Mouse (Mus musculus) heart, embryonic 15.5 days (tissue): ENCODE results near the gene Heatr4. TPM values are rescaled to one million over a fixed set of nuclear protein-coding genes. Genes with fewer than 3 reads are reported as not detected.
"Not testable (repeated sequence)": the region's sequence is repeated elsewhere in the genome, so short reads cannot be mapped to it uniquely, and the experiment has no call there.

Experiments used
- ATAC-seq: fragments of 200-750 bp; cut with Nextera tagmentation; replicated peaks from 2 replicates; pipeline ENCODE4 v1.8.0; 2017; ENCODE audit warnings: low read depth, moderate TSS enrichment; ENCODE audit not compliant: insufficient number of reproducible peaks, insufficient read depth, low FRiP score
- H3K27ac ChIP-seq: fragments of 300-500 bp; sonication (generic); 2 replicates; pipeline ENCODE4 v1.5.1; 2015; ENCODE audit warnings: mild to moderate bottlenecking, inconsistent platforms
- H3K27me3 ChIP-seq: fragments of 300-500 bp; sonication (generic); 2 replicates; pipeline ENCODE4 v1.6.1; 2015; ENCODE audit warnings: inconsistent platforms
- H3K36me3 ChIP-seq: fragments of 300-500 bp; sonication (generic); 2 replicates; pipeline ENCODE4 v1.6.1; 2015; ENCODE audit warnings: mild to moderate bottlenecking, inconsistent platforms
- H3K4me1 ChIP-seq: fragments of 300-500 bp; sonication (generic); replicated peaks from 2 replicates; pipeline ENCODE4 v1.6.1; 2015; ENCODE audit warnings: inconsistent platforms
- H3K4me2 ChIP-seq: fragments of 300-500 bp; sonication (generic); 2 replicates; pipeline ENCODE4 v1.6.1; 2015; ENCODE audit warnings: inconsistent platforms, mild to moderate bottlenecking, moderate library complexity
- H3K4me3 ChIP-seq: fragments of 300-500 bp; sonication (generic); 2 replicates; pipeline ENCODE4 v1.5.1; 2015; ENCODE audit warnings: mild to moderate bottlenecking, inconsistent platforms
- H3K9ac ChIP-seq: fragments of 300-500 bp; sonication (generic); 2 replicates; pipeline ENCODE4 v1.6.1; 2015; ENCODE audit warnings: mild to moderate bottlenecking, inconsistent platforms
- H3K9me3 ChIP-seq: fragments of 300-500 bp; sonication (generic); replicated peaks from 2 replicates; pipeline ENCODE4 v1.6.1; 2016; ENCODE audit warnings: inconsistent platforms
- WGBS: fragments of 180-500 bp; shearing (Covaris S2); methylation state at CpG from one replicate; pipeline ENCODE4 v1.1.7; 2015; ENCODE audit warnings: mixed read lengths; 5-methylcytosine and 5-hydroxymethylcytosine counted together
- polyA plus RNA-seq: library from polyadenylated mRNA; unstranded; fragments of >200 nt; fragmentation: Nextera tagmentation; extraction: Ambion mirVana; gene quantifications from 2 replicates; pipeline ENCODE4 v1.2.1, GENCODE M21; 2015

The Heatr4 gene
- polyA plus RNA-seq = not detected in 2 replicates

DNA sequence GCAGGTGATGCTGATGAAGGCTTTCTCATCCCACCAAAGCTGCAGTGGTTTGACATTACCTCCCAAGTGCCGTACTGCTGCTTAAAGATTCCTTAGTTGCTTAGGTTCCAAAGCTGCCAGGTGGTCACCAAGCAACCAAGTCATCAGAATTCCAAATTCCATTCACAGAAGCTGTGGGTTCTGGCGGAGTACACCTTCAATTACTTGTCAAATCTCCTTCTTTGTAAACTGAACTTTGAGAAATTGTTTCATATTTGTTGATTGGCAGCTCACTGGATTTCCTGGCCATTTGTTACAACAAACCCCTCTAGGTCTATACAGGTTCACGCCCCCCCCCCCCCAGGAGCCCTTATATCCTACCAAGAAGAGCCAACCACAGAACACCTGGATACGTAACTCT lies at the start of gene Heatr4:
Gene Heatr4 (minus strand): TSS at position 101 of the 400 bp plus-strand sequence.
- 81% methylated on average over 4 of the region's 4 CpGs for WGBS
- H3K27me3 ChIP-seq = no peaks in the 10 kb centered on the region
- H3K27ac ChIP-seq = no peak within 1 kb of the TSS
- ATAC-seq = no peak
- 0 out of 2 replicates have a peak, but pooled peaks cover 3% of the 10 kb centered on the region for H3K36me3 ChIP-seq
- no peak within 1 kb of the TSS for H3K9ac ChIP-seq
- H3K9me3 ChIP-seq = no peaks in the 10 kb centered on the region
- H3K4me2 ChIP-seq = no peak within 1 kb of the TSS
- H3K4me1 ChIP-seq = peaks cover 19% of the 10 kb centered on the region
- H3K4me3 ChIP-seq = no peak within 1 kb of the TSS

DNA sequence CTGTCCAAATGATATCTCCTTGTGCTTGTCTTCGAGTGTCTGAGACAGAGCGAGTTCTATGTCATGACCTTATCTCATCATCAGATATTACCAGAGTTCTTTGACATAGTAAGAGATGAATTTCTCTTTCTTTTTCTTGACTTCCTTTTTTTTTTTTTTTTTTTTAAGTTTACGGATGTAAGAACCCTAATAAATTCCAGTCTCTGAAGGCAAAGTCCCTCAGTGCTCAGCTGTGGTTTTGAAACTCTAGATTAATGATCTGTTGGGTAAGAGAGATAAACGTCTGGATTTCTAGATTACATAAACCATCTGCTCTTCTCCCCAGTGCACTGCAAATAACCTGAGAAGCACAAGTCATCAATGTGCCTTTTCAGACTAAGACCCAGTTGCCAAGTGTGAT lies 49.5 kb upstream of the Heatr4 start:
- Histone ChIP-seq H3K4me3 (no peak overlapping the region), H3K9ac (no peak overlapping the region), H3K4me2 (no peak overlapping the region), H3K9me3 (no peaks in the 10 kb centered on the region), H3K4me1 (peaks cover 7% of the 10 kb centered on the region; the same call in 1 of the 2 replicates), H3K27ac (no peak overlapping the region), H3K36me3 (no peaks in the 10 kb centered on the region), H3K27me3 (no peaks in the 10 kb centered on the region)
- WGBS = 41% methylated on average over 4 of the region's 4 CpGs
- ATAC-seq = no peak

- not testable (repeated sequence) for H3K36me3 ChIP-seq, H3K9me3 ChIP-seq, H3K27ac ChIP-seq, H3K4me2 ChIP-seq, H3K4me1 ChIP-seq, ATAC-seq, H3K27me3 ChIP-seq, H3K9ac ChIP-seq, H3K4me3 ChIP-seq
- WGBS = 69% methylated on average over 2 of the region's 2 CpGs
Observed at GRCm38 (mm10) chr12:84033302-84033701, 48.6 kb upstream of the Heatr4 start.

GRCm38 (mm10) chr12:84032854-84033253 lies 48.2 kb upstream of the Heatr4 start:
- no peak overlapping the region for H3K4me3 ChIP-seq
- no peak overlapping the region for H3K4me2 ChIP-seq
- H3K4me1 ChIP-seq = peaks cover 5% of the 10 kb centered on the region; the same call in 1 of the 2 replicates
- WGBS = 83% methylated on average over 4 of the region's 4 CpGs
- no peak overlapping the region for H3K9ac ChIP-seq
- H3K27ac ChIP-seq = no peak overlapping the region
- no peaks in the 10 kb centered on the region for H3K27me3 ChIP-seq
- no peak for ATAC-seq
- no peaks in the 10 kb centered on the region for H3K9me3 ChIP-seq
- no peaks in the 10 kb centered on the region for H3K36me3 ChIP-seq

- Histone ChIP-seq H3K4me1 (peaks cover 5% of the 10 kb centered on the region; the same call in 1 of the 2 replicates), H3K36me3 (no peaks in the 10 kb centered on the region), H3K27ac (0 out of 2 replicates have a peak overlapping the region, but pooled peaks have one; percentile 25), H3K4me2 (no peak overlapping the region), H3K27me3 (no peaks in the 10 kb centered on the region), H3K9ac (no peak overlapping the region), H3K9me3 (no peaks in the 10 kb centered on the region), H3K4me3 (no peak overlapping the region)
- ATAC-seq = no peak
- 59% methylated on average over 4 of the region's 4 CpGs for WGBS
Observed at GRCm38 (mm10) chr12:84030659-84031332, 46.1 kb upstream of the Heatr4 start.

- not testable (repeated sequence) for H3K9ac ChIP-seq, H3K9me3 ChIP-seq, ATAC-seq, H3K4me1 ChIP-seq, H3K27ac ChIP-seq, H3K36me3 ChIP-seq, H3K4me3 ChIP-seq, H3K27me3 ChIP-seq, H3K4me2 ChIP-seq
- 96% methylated on average over 1 of the region's 1 CpGs for WGBS
Observed at GRCm38 (mm10) chr12:84029043-84029442, 44.4 kb upstream of the Heatr4 start.

- not testable (repeated sequence) for H3K9ac ChIP-seq, ATAC-seq, H3K36me3 ChIP-seq, H3K4me3 ChIP-seq, H3K27me3 ChIP-seq, H3K4me1 ChIP-seq, H3K27ac ChIP-seq, H3K9me3 ChIP-seq, H3K4me2 ChIP-seq
- 56% methylated on average over 3 of the region's 3 CpGs for WGBS
Observed at GRCm38 (mm10) chr12:84028328-84028727, 43.7 kb upstream of the Heatr4 start.

- no peak for ATAC-seq
- H3K4me3 ChIP-seq = no peak overlapping the region
- 76% methylated on average over 7 of the region's 7 CpGs for WGBS
- H3K4me1 ChIP-seq = peaks cover 10% of the 10 kb centered on the region; the same call in 1 of the 2 replicates
- H3K36me3 ChIP-seq = no peaks in the 10 kb centered on the region
- no peak overlapping the region for H3K27ac ChIP-seq
- H3K9ac ChIP-seq = no peak overlapping the region
- H3K27me3 ChIP-seq = no peaks in the 10 kb centered on the region
- H3K9me3 ChIP-seq = no peaks in the 10 kb centered on the region
- H3K4me2 ChIP-seq = no peak overlapping the region
Observed at GRCm38 (mm10) chr12:84025888-84026287, 41.2 kb upstream of the Heatr4 start.

- Histone ChIP-seq H3K4me1 (peaks cover 5% of the 10 kb centered on the region; the same call in 1 of the 2 replicates), H3K4me3 (no peak overlapping the region), H3K27ac (no peak overlapping the region), H3K9me3 (no peaks in the 10 kb centered on the region), H3K27me3 (no peaks in the 10 kb centered on the region), H3K4me2 (no peak overlapping the region), H3K9ac (no peak overlapping the region), H3K36me3 (no peaks in the 10 kb centered on the region)
- no peak for ATAC-seq
- WGBS = 83% methylated on average over 9 of the region's 9 CpGs
Observed at GRCm38 (mm10) chr12:84023052-84023745, 38.5 kb upstream of the Heatr4 start.

GRCm38 (mm10) chr12:84022266-84022665 lies 37.6 kb upstream of the Heatr4 start:
- H3K36me3 ChIP-seq, H3K4me2 ChIP-seq, H3K4me3 ChIP-seq, H3K27ac ChIP-seq, H3K9me3 ChIP-seq, ATAC-seq, H3K9ac ChIP-seq, H3K27me3 ChIP-seq, H3K4me1 ChIP-seq: not testable (repeated sequence)
- 92% methylated on average over 4 of the region's 4 CpGs for WGBS

DNA sequence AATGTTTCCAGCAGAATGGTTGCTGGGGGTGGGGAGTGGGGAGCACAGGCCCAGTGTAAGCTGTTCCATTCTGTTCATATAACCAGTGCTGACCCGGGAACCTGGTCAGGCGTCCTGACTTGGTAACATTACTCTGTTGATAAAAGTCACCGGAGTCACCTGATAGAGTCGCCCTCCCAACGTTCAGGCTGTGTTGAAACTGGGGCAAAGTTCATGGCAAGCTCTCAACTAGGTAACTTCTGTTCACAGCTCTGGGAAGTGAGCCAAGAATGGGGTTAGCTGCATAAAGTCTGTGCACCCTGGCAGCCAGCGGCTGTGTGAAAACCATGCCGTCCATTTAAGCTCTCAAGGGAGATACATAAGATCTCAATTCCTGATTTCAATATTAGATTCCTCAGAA lies 35.9 kb upstream of the Heatr4 start:
- not testable (repeated sequence) for H3K4me1 ChIP-seq, H3K4me3 ChIP-seq, H3K36me3 ChIP-seq, H3K4me2 ChIP-seq, H3K9me3 ChIP-seq, H3K27me3 ChIP-seq, H3K9ac ChIP-seq
- whole genome bisulfite sequencing = 14% methylated on average over 7 of the region's 7 CpGs
- peak overlapping the region; percentile 31 for H3K27ac ChIP-seq
- peak; percentile 80 for ATAC-seq

DNA sequence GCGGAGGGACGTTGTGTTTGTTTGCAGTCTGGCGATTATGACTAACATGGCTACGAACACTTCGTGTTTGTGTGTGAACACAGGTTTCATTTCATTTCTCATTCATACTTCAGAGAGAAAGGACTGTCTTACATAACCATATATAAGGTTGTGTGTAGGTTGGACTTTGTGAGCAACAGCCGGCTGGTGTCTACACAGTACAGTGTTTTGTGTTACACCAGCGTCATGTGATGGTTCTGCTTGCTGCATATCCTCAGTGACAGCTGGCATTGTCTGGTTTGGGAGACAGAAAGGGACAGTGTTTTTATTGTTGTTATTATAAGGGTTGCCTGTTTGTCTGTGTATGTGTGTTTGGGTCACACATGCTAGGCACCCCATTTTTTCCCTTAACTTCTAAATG lies 29.0 kb upstream of the Heatr4 start:
- 92% methylated on average over 7 of the region's 7 CpGs for WGBS
- H3K36me3 ChIP-seq = no peaks in the 10 kb centered on the region; the same call in 1 of the 2 replicates

More for the DNA sequence above, 29.0 kb upstream of the Heatr4 start:
- Histone ChIP-seq H3K4me2 (no peak overlapping the region), H3K9ac (no peak overlapping the region), H3K4me1 (peaks cover 17% of the 10 kb centered on the region), H3K9me3 (no peaks in the 10 kb centered on the region), H3K27me3 (no peaks in the 10 kb centered on the region), H3K4me3 (no peak overlapping the region), H3K27ac (no peak overlapping the region)
- ATAC-seq = no peak
